Mouse (Mus musculus): ENCODE data around the gene Cntfr. TPM values are rescaled to one million over a fixed set of nuclear protein-coding genes. Genes with fewer than 3 reads are reported as not detected.

Cntfr gene
- not detected for polyA plus RNA-seq (2014; fragmentation: Illumina TruSeq; extraction: RNeasy Lipid Tissue Mini Kit (QIAGEN cat#74804); ENCODE audit: low read depth, low replicate concordance)

DNA sequence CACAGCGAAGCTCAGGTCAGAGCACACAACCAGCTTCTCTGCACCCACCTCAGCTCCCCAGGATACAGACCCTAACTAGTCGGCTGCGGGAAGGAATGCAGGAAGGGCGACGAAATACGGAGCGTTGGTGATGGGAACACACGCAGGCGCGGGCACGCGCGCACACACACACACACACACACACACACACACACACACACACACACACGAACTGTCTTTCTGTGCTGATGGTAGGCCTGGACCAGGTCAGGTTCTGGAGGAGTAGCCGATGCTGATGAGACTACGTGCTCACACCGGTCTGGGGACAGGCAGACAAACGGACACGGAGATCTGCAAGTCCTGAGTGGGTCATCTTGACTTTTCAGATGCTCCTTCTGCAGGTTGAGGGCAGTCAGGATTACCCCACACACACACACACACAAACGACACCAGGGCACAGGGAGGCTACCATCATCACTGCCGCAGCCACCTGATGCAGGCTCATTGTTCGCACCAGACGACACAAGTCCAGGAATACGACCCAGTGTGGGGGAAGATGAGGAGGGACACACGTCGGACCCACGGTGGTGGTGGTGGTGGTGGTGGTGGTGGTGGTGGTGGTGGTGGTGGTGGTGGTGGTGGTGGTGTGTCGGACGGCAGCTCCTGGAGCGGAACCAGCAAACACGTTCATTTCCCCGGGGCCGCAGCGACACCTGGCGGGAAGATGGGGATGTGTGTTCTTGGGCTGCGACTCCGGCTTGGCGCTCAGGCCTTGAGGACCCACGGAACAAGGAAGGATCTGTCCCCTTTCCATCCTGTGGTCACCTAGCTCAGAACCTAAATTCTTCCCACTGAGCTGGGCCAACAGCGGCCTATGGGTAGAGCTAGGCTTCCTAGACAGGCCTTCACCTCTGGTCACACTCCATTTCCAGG lies at the start of gene Cntfr:
Cntfr (minus strand) TSS at position 160 of the 912 bp plus-strand sequence.

DNA sequence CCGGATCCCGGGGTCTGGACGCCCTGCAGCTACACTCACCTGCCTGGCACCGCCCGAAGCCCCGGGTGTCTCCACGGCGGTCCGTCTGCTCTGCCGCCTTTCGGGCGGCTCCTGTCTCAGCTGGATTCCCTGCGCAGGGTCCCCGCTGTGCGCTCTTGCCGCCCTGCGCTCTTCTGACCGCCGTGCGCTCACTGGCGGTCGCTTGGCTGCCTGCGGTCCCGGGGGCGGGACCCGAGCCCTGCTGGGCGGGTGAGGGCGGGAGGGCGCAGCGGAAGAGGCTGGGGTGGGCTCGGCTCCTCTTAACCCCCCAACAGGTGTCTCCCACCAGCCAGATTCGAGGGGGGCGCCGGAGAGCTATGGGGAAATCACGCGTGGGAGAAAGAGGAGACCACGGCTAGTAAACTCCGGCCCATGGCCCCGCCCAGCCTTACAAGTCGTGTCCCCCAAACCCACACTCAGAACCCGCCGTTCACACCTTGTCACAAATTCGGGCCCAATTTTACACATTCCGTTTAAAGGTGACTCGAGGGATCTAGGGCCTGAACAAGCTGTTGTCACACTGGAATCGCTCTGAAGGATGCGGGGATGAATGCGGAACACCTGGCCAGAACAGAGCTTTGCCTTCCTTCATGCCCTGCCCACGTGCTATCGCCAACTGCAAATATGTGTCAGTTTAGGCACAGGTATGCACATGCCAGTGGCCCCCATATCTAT lies 34.3 kb upstream of the Cntfr start, which contains the start of gene Arid3c:
Arid3c (minus strand) TSS at position 91 of the 714 bp plus-strand sequence.

DNA sequence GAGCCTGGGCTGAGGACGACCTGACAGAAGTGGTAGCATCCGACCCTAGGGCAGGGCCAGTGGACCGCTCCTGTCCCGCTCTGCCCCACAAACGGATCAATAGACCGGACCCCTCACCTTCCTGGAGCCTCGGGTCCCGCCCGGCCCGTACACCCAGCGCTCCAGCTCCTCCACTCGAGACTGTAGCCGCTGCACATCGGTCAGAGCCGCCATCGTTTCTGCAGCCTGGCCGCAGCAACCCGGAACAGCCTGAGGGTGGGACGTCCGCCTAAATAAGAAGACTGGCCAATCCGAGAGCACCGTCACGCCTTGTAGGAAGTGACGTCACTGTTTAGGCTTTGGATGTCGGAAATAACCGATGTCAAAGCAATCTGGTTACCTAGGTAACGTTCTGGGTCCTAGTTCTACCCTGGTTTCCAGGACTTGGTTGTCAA lies 26.0 kb upstream of the Cntfr start, which contains the start of gene Dctn3:
Dctn3 (minus strand) TSS at position 253 of the 434 bp plus-strand sequence.

DNA sequence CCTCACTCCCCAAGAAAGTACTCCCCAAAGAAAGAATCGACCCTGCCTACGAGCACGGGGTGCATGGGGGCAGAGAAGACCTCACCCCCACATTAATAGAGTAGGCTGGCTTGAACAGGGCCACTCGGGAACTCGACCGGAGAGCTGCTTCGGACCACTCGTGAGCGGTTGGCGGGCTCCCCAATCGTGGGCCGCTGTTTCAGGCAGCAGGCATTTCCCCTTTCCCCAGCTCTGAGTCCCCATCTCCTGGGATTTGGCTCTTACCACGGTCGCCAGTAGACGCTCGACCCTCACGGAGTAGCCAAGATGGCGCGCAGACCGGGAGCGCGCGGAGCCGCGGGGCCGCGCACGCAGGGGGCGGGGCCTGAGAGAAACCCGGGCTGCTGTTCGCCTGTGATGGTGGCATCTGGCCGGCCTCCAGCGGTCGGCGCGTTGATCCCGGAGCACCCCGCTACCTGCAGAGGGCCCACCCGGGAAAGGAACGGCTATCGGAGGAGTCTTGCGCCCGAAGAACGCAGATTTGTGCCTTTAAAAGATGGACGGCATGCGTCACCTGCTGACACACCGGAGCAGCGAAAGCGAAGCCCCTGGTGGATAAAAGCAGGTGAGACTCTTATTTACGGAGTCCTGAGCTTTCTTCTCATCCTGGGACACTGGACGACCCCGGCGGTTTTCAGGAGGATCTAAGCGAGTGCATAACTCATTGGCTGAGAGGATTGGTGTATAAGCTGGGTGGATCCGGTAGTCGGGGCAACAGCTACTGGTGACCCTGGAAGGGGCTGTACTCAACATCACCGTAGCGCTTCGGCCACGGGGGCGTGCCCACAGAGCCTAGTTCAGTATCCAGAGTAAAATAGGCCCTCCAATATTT lies 16.5 kb upstream of the Cntfr start, which contains the start of gene Rpp25l:
Rpp25l (minus strand) TSS at position 338 of the 871 bp plus-strand sequence.

DNA sequence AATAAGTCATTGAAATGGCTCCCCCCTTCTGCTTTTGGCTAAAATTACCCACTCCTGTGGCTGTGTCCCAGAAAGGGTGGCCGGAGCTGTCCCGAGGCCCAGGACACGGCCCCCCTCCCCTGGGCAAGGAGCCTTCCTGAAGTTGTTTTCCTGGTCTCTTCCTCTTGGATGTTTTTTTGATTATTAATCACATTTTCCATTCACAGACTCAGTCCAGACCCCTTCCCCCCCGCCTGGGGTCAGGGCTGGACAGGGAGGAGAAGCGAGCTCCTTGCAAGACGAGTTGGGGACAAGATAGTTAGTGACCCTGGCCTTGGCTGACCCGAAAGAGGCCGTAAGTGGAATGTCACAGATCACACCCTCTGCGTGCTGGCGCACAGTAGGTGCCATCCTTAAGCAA lies 2.9 kb upstream of the Cntfr start, which contains the start of gene Il11ra1:
Il11ra1 (plus strand) TSS at position 207 of the 400 bp plus-strand sequence.

DNA sequence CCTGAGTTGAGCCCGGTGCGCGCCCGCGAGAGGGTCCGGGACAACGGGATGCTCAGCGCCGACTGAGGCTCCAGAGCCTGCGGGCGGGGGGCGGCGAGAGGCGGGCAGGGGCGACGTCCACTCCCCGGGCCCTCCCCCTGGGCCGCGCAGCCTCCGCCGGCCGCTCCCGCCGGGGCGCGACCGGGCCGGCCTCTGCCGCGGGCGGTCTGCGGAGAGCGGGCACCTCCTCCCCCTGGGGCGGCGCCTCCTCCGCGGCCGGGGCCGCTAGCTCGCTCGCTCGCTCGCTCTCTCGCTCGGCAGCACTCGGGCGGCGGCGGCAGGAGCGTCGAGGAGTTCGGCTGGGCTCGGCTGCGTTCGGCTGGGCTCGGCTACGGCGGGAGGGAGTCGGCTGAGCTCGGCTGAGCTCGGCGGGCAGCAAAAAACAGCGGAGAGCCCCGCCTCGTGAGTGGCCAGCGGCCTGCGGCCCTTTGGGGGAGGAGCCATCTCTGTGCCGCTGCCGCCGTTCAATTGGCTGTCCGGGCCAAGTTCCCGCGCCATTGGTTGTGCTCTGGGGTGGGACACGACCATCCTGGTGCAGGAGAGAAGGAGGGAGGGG lies 56.9 kb downstream of the Cntfr start, which contains the start of gene Enho:
Enho (minus strand) TSS at position 412 of the 595 bp plus-strand sequence.

Other genes starting within 250 kb of the Cntfr start
- gene Kif24, start 232.2 kb downstream of the Cntfr start, polyA plus RNA-seq (2014; fragmentation: Illumina TruSeq; extraction: RNeasy Lipid Tissue Mini Kit (QIAGEN cat#74804); ENCODE audit: low read depth, low replicate concordance), result 26.8 TPM
- 13.1 TPM for gene Nudt2, start 231.9 kb downstream of the Cntfr start, polyA plus RNA-seq (2014; fragmentation: Illumina TruSeq; extraction: RNeasy Lipid Tissue Mini Kit (QIAGEN cat#74804); ENCODE audit: low read depth, low replicate concordance)
- gene AI464131, start 194.0 kb downstream of the Cntfr start, polyA plus RNA-seq (2014; fragmentation: Illumina TruSeq; extraction: RNeasy Lipid Tissue Mini Kit (QIAGEN cat#74804); ENCODE audit: low read depth, low replicate concordance), result 4.2 TPM
- gene 1110017D15Rik, start 179.8 kb downstream of the Cntfr start, polyA plus RNA-seq (2014; fragmentation: Illumina TruSeq; extraction: RNeasy Lipid Tissue Mini Kit (QIAGEN cat#74804); ENCODE audit: low read depth, low replicate concordance), result 211 TPM
- gene Fam219a, start 127.6 kb downstream of the Cntfr start, polyA plus RNA-seq (2014; fragmentation: Illumina TruSeq; extraction: RNeasy Lipid Tissue Mini Kit (QIAGEN cat#74804); ENCODE audit: low read depth, low replicate concordance), result 5.2 TPM
- gene Dnaic1, start 127.3 kb downstream of the Cntfr start, polyA plus RNA-seq (2014; fragmentation: Illumina TruSeq; extraction: RNeasy Lipid Tissue Mini Kit (QIAGEN cat#74804); ENCODE audit: low read depth, low replicate concordance), result 36.1 TPM
- 0.17 TPM for gene Enho, start 56.8 kb downstream of the Cntfr start, polyA plus RNA-seq (2014; fragmentation: Illumina TruSeq; extraction: RNeasy Lipid Tissue Mini Kit (QIAGEN cat#74804); ENCODE audit: low read depth, low replicate concordance)
- gene Il11ra1, start 2.9 kb upstream of the Cntfr start, polyA plus RNA-seq (2014; fragmentation: Illumina TruSeq; extraction: RNeasy Lipid Tissue Mini Kit (QIAGEN cat#74804); ENCODE audit: low read depth, low replicate concordance), result 4.1 TPM
- gene Rpp25l, start 16.4 kb upstream of the Cntfr start, polyA plus RNA-seq (2014; fragmentation: Illumina TruSeq; extraction: RNeasy Lipid Tissue Mini Kit (QIAGEN cat#74804); ENCODE audit: low read depth, low replicate concordance), result not detected
- gene Dctn3, start 26.1 kb upstream of the Cntfr start, polyA plus RNA-seq (2014; fragmentation: Illumina TruSeq; extraction: RNeasy Lipid Tissue Mini Kit (QIAGEN cat#74804); ENCODE audit: low read depth, low replicate concordance), result 23.1 TPM
- gene Arid3c, start 34.1 kb upstream of the Cntfr start, polyA plus RNA-seq (2014; fragmentation: Illumina TruSeq; extraction: RNeasy Lipid Tissue Mini Kit (QIAGEN cat#74804); ENCODE audit: low read depth, low replicate concordance), result not detected
- 0.49 TPM for gene Galt, start 58.1 kb upstream of the Cntfr start, polyA plus RNA-seq (2014; fragmentation: Illumina TruSeq; extraction: RNeasy Lipid Tissue Mini Kit (QIAGEN cat#74804); ENCODE audit: low read depth, low replicate concordance)
- gene Sigmar1, start 59.1 kb upstream of the Cntfr start, polyA plus RNA-seq (2014; fragmentation: Illumina TruSeq; extraction: RNeasy Lipid Tissue Mini Kit (QIAGEN cat#74804); ENCODE audit: low read depth, low replicate concordance), result 7.2 TPM
- 25.9 TPM for gene Ccl27a, start 77.2 kb upstream of the Cntfr start, polyA plus RNA-seq (2014; fragmentation: Illumina TruSeq; extraction: RNeasy Lipid Tissue Mini Kit (QIAGEN cat#74804); ENCODE audit: low read depth, low replicate concordance)
- not detected for gene Gm21541, start 206.5 kb upstream of the Cntfr start, polyA plus RNA-seq (2014; fragmentation: Illumina TruSeq; extraction: RNeasy Lipid Tissue Mini Kit (QIAGEN cat#74804); ENCODE audit: low read depth, low replicate concordance)
- 25.3 TPM for gene Gm20878, start 244.5 kb upstream of the Cntfr start, polyA plus RNA-seq (2014; fragmentation: Illumina TruSeq; extraction: RNeasy Lipid Tissue Mini Kit (QIAGEN cat#74804); ENCODE audit: low read depth, low replicate concordance)